Mouse (Mus musculus): ENCODE data around the gene Gm28374.

DNA sequence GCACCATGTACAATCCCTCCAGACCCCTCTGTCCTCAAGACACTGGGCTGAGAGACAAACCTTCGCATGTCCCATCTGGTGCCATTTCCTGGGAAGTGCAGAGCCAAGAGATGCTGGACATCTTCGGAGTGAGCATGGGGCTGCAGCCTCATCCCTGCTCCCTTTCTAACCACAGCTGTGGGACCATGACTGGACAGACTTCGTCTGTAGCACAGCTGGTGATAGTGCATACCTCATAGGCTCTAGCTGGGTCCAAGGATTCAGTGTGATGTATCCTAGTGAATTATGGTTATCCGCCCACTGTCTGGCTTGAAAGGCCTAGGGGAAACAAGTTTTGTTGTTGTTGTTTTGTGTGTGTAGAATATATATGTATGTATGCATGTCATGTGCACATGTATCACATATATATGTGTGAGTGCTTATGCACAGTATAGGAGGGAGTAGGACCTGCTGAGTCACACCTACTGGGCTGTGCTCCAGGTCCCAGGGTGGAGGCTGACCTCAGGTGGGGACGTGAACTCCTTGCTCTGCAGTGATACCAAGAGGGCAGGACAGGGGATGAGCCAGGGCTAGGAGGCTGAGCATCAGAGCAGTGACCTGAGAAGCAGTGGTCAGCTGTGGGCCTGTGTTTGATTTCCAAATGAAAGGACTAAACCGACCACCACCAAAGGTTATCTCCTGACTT, 20.3 kb upstream of the Gm28374 start:
- TF ChIP-seq CTCF (IDR thresholded peaks at IDR 0.05; ENCODE audit: low read depth) (peak; percentile 20; the same call in 1 of the 2 replicates), EP300 (IDR thresholded peaks at IDR 0.05; ENCODE audit: low read depth) (no peak)
